Mouse (Mus musculus) heart, adult 2 months (tissue): ENCODE results near the gene Gm45021. TPM values are rescaled to one million over a fixed set of nuclear protein-coding genes. Genes with fewer than 3 reads are reported as not detected.

Experiments
- DNase-seq, 2 experiments: peaks; one replicate each; pipeline ENCODE4 v3.0.0; 2021
- H3K27ac ChIP-seq: fragments of 200-600 bp; 2 replicates; pipeline ENCODE4 v1.8.1; 2022
- H3K27me3 ChIP-seq: fragments of 200-500 bp; 2 replicates; pipeline ENCODE4 v1.6.1; 2012; ENCODE audit warnings: mild to moderate bottlenecking, low read length, inconsistent platforms, mixed read lengths; ENCODE audit not compliant: control insufficient read depth, insufficient read depth
- H3K36me3 ChIP-seq: fragments of 200-500 bp; 2 replicates; pipeline ENCODE4 v1.6.1; 2012; ENCODE audit warnings: low read length, inconsistent platforms; ENCODE audit not compliant: control insufficient read depth, insufficient read depth
- H3K4me1 ChIP-seq: fragments of 200-500 bp; 2 replicates; pipeline ENCODE4 v1.6.1; 2011; ENCODE audit warnings: low read length; ENCODE audit not compliant: control insufficient read depth, insufficient read depth
- H3K4me3 ChIP-seq: fragments of 200-600 bp; 2 replicates; pipeline ENCODE4 v1.8.1; 2022
- H3K79me2 ChIP-seq: fragments of 200-500 bp; replicated peaks from 2 replicates; pipeline ENCODE4 v1.6.1; 2012; ENCODE audit warnings: mild to moderate bottlenecking, inconsistent platforms, low read length, moderate library complexity, mixed read lengths; ENCODE audit not compliant: control insufficient read depth, insufficient read depth
- H3K9ac ChIP-seq: fragments of 200-500 bp; 2 replicates; pipeline ENCODE4 v1.6.1; 2012; ENCODE audit warnings: low read depth, mild to moderate bottlenecking, control low read depth, inconsistent platforms, low read length, mixed read lengths
- CTCF ChIP-seq: fragments of 200-600 bp; IDR thresholded peaks from 2 replicates; pipeline ENCODE4 v1.8.1; 2022; ENCODE audit warnings: antibody characterized with exemption, mild to moderate bottlenecking, moderate library complexity
- EP300 ChIP-seq: fragments of 200-500 bp; IDR thresholded peaks from 2 replicates; pipeline ENCODE4 v1.6.1; 2011; ENCODE audit warnings: low read depth, low read length, control low read depth; ENCODE audit not compliant: insufficient read depth
- POLR2A ChIP-seq: fragments of 200-500 bp; IDR thresholded peaks from 2 replicates; pipeline ENCODE4 v1.6.1; 2011; ENCODE audit warnings: mild to moderate bottlenecking, low read depth, low read length, control low read depth; ENCODE audit not compliant: insufficient read depth
- WGBS: fragments of 180-500 bp; shearing (Covaris S2); methylation state at CpG from one replicate; pipeline ENCODE4 v1.1.7; 2018; 5-methylcytosine and 5-hydroxymethylcytosine counted together
- intact Hi-C: fragments of 180-260 bp; cut with DNase I; formaldehyde crosslinking; loops from one replicate; pipeline ENCODE4 v1.15.1; 2025
- polyA plus RNA-seq: library from polyadenylated mRNA; depleted of rRNA; stranded (reverse); fragments of >200 nt; gene quantifications from 2 replicates; pipeline ENCODE4 v1.2.3, GENCODE M21; 2012
- total RNA-seq, 2 experiments: library from RNA; stranded (reverse); gene quantifications; 2 replicates each; pipeline ENCODE4 v1.2.3; 2021

Gene Gm45021
- total and polyA plus RNA-seq, 3 experiments: not detected

- Histone ChIP-seq H3K79me2 (no peaks in the 10 kb centered on the region), H3K4me3 (no peak overlapping the region), H3K27me3 (no peaks in the 10 kb centered on the region), H3K27ac (no peak overlapping the region), H3K4me1 (no peaks in the 10 kb centered on the region), H3K9ac (no peak overlapping the region), H3K36me3 (no peaks in the 10 kb centered on the region)
- 67% methylated on average over 8 of the region's 8 CpGs for WGBS
- peak in 1 of 2 experiments; percentile 12 for DNase-seq
- TF ChIP-seq EP300 (no peak), POLR2A (no peak), CTCF (no peak)
- intact Hi-C loops: no loop called here
Measured at GRCm38 (mm10) chr6:48630831-48631230, 41.4 kb downstream of the Gm45021 start.

GRCm38 (mm10) chr6:48635105-48635504 lies 45.7 kb downstream of the Gm45021 start:
- no peak overlapping the region for H3K4me3 ChIP-seq
- H3K27ac ChIP-seq: no peak overlapping the region
- no peaks in the 10 kb centered on the region for H3K27me3 ChIP-seq
- H3K36me3 ChIP-seq: no peaks in the 10 kb centered on the region
- 88% methylated on average over 2 of the region's 2 CpGs for WGBS
- no peak for DNase-seq
- intact Hi-C loops: no loop called here
- no peaks in the 10 kb centered on the region for H3K79me2 ChIP-seq
- TF ChIP-seq CTCF: no peak
- no peak for TF ChIP-seq EP300
- TF ChIP-seq POLR2A: no peak
- no peak overlapping the region for H3K9ac ChIP-seq
- H3K4me1 ChIP-seq: no peaks in the 10 kb centered on the region

GRCm38 (mm10) chr6:48636515-48636914 lies 47.1 kb downstream of the Gm45021 start:
- no peaks in the 10 kb centered on the region for H3K27me3 ChIP-seq
- no peaks in the 10 kb centered on the region for H3K4me1 ChIP-seq
- peak in 1 of 2 experiments; percentile 46 for DNase-seq
- 64% methylated on average over 6 of the region's 6 CpGs for WGBS
- TF ChIP-seq POLR2A (no peak), CTCF (no peak), EP300 (no peak)
- H3K27ac ChIP-seq: no peak overlapping the region
- no peaks in the 10 kb centered on the region for H3K36me3 ChIP-seq
- intact Hi-C loops: no loop called here
- H3K4me3 ChIP-seq: no peak overlapping the region
- H3K9ac ChIP-seq: no peak overlapping the region
- no peaks in the 10 kb centered on the region for H3K79me2 ChIP-seq

GRCm38 (mm10) chr6:48637811-48638500 lies 48.5 kb downstream of the Gm45021 start:
- Histone ChIP-seq H3K9ac (no peak overlapping the region), H3K4me3 (no peak overlapping the region), H3K4me1 (no peaks in the 10 kb centered on the region), H3K79me2 (no peaks in the 10 kb centered on the region), H3K27ac (no peak overlapping the region), H3K27me3 (no peaks in the 10 kb centered on the region), H3K36me3 (no peaks in the 10 kb centered on the region)
- 63% methylated on average over 6 of the region's 6 CpGs for WGBS
- TF ChIP-seq EP300 (no peak), POLR2A (no peak), CTCF (no peak)
- no peak for DNase-seq
- intact Hi-C loops: no loop called here

- no peaks in the 10 kb centered on the region for H3K36me3 ChIP-seq
- H3K4me1 ChIP-seq: no peaks in the 10 kb centered on the region
- no peaks in the 10 kb centered on the region for H3K27me3 ChIP-seq
- intact Hi-C loops: no loop called here
- no peak overlapping the region for H3K9ac ChIP-seq
- no peaks in the 10 kb centered on the region for H3K79me2 ChIP-seq
- TF ChIP-seq POLR2A: 0 out of 2 replicates have a peak, but pooled peaks have one; percentile 22
- no peak for TF ChIP-seq CTCF
- WGBS: 53% methylated on average over 2 of the region's 2 CpGs
- no peak for DNase-seq
- no peak overlapping the region for H3K27ac ChIP-seq
- H3K4me3 ChIP-seq: no peak overlapping the region
Measured at GRCm38 (mm10) chr6:48638553-48638952, 49.1 kb downstream of the Gm45021 start.

- intact Hi-C loops: loop anchor here (5.0 kb wide), 1 partner anchor 464 kb away; no protein-coding TSS in a partner anchor
- no peaks in the 10 kb centered on the region for H3K4me1 ChIP-seq
- 67% methylated on average over 6 of the region's 6 CpGs for WGBS
Measured at GRCm38 (mm10) chr6:48641391-48641790, 52.0 kb downstream of the Gm45021 start.

More at GRCm38 (mm10) chr6:48641391-48641790, 52.0 kb downstream of the Gm45021 start:
- Histone ChIP-seq H3K27me3 (no peaks in the 10 kb centered on the region), H3K79me2 (no peaks in the 10 kb centered on the region), H3K4me3 (no peak overlapping the region), H3K36me3 (no peaks in the 10 kb centered on the region), H3K27ac (no peak overlapping the region), H3K9ac (no peak overlapping the region)
- no peak for DNase-seq
- no peak for TF ChIP-seq EP300
- no peak for TF ChIP-seq CTCF
- no peak for TF ChIP-seq POLR2A
